Mouse (Mus musculus) intestine, embryonic 14.5 days (tissue): ENCODE measurements around the gene Camk2n1. TPM values are rescaled to one million over a fixed set of nuclear protein-coding genes. Genes with fewer than 3 reads are reported as not detected.

ENCODE experiments used
- ATAC-seq: fragments of 200-750 bp; cut with Nextera tagmentation; replicated peaks from 2 replicates; pipeline ENCODE4 v1.8.0; 2017; ENCODE audit warnings: low read depth, moderate number of reproducible peaks, moderate TSS enrichment, moderate library complexity; ENCODE audit not compliant: low FRiP score, low TSS enrichment
- DNase-seq: peaks from one replicate; pipeline ENCODE4 v3.0.0-alpha.2; 2018; ENCODE audit warnings: low spot score
- H3K27ac ChIP-seq: fragments of 300-500 bp; sonication (generic); 2 replicates; pipeline ENCODE4 v1.5.1; 2014; ENCODE audit warnings: low read depth, mild to moderate bottlenecking, control low read depth
- H3K27me3 ChIP-seq: fragments of 300-500 bp; sonication (generic); replicated peaks from 2 replicates; pipeline ENCODE4 v1.6.1; 2014; ENCODE audit warnings: low read length, control low read depth; ENCODE audit not compliant: control insufficient read depth, insufficient read depth
- H3K36me3 ChIP-seq: fragments of 300-500 bp; sonication (generic); 2 replicates; pipeline ENCODE4 v1.6.1; 2014; ENCODE audit warnings: low read length, control low read depth; ENCODE audit not compliant: control insufficient read depth, insufficient read depth
- H3K4me1 ChIP-seq: fragments of 300-500 bp; sonication (generic); replicated peaks from 2 replicates; pipeline ENCODE4 v1.6.1; 2014; ENCODE audit warnings: low read length, control low read depth, mixed read lengths; ENCODE audit not compliant: control insufficient read depth, insufficient read depth
- H3K4me2 ChIP-seq: fragments of 300-500 bp; sonication (generic); 2 replicates; pipeline ENCODE4 v1.6.1; 2014; ENCODE audit warnings: low read length
- H3K4me3 ChIP-seq: fragments of 300-500 bp; sonication (generic); 2 replicates; pipeline ENCODE4 v1.5.1; 2014; ENCODE audit warnings: low read depth, low read length, control low read depth, mixed read lengths
- H3K9ac ChIP-seq: fragments of 300-500 bp; sonication (generic); 2 replicates; pipeline ENCODE4 v1.6.1; 2014; ENCODE audit warnings: mild to moderate bottlenecking, low read length
- H3K9me3 ChIP-seq: fragments of 300-500 bp; sonication (generic); 2 replicates; pipeline ENCODE4 v1.6.1; 2016; ENCODE audit warnings: low read length, control low read depth; ENCODE audit not compliant: control insufficient read depth
- WGBS: fragments of 180-500 bp; shearing (Covaris S2); extraction: QIAGEN DNeasy Blood & Tissue Kit; methylation state at CpG from one replicate; pipeline ENCODE4 v1.1.7; 2014; 5-methylcytosine and 5-hydroxymethylcytosine counted together
- polyA plus RNA-seq: library from polyadenylated mRNA; unstranded; fragments of >200 nt; fragmentation: Nextera tagmentation; extraction: Ambion mirVana; gene quantifications from 2 replicates; pipeline ENCODE4 v1.2.1, GENCODE M21; 2014

Gene Camk2n1
- polyA plus RNA-seq, 1 experiment from 2014 or later, result 5.9 TPM

GRCm38 (mm10) chr4:138494905-138495304 is 40.8 kb downstream of the Camk2n1 start:
- Histone ChIP-seq H3K9me3 (no peaks in the 10 kb centered on the region), H3K27me3 (no peaks in the 10 kb centered on the region), H3K9ac (no peak overlapping the region), H3K4me3 (no peak overlapping the region), H3K4me2 (peak overlapping the region; percentile 35), H3K4me1 (peaks cover 35% of the 10 kb centered on the region), H3K36me3 (no peaks in the 10 kb centered on the region), H3K27ac (peak overlapping the region; percentile 75)
- DNase-seq (peak; percentile 71), ATAC-seq (peak; percentile 66)
- WGBS, result 18% methylated on average over 5 of the region's 5 CpGs

GRCm38 (mm10) chr4:138495775-138496174 is 41.7 kb downstream of the Camk2n1 start:
- WGBS, result 7% methylated on average over 13 of the region's 13 CpGs
- peak overlapping the region; percentile 75 for H3K27ac ChIP-seq
- H3K4me3 ChIP-seq, result no peak overlapping the region
- DNase-seq, result no peak
- H3K36me3 ChIP-seq, result no peaks in the 10 kb centered on the region
- H3K4me2 ChIP-seq, result peak overlapping the region; percentile 35
- H3K9ac ChIP-seq, result no peak overlapping the region
- no peak for ATAC-seq
- H3K4me1 ChIP-seq, result peaks cover 35% of the 10 kb centered on the region
- no peaks in the 10 kb centered on the region for H3K9me3 ChIP-seq
- no peaks in the 10 kb centered on the region for H3K27me3 ChIP-seq

GRCm38 (mm10) chr4:138496746-138497520 is 42.8 kb downstream of the Camk2n1 start:
- Histone ChIP-seq H3K4me3 (no peak overlapping the region), H3K27me3 (no peaks in the 10 kb centered on the region), H3K36me3 (no peaks in the 10 kb centered on the region), H3K27ac (no peak overlapping the region; the same call in 1 of the 2 replicates), H3K9me3 (no peaks in the 10 kb centered on the region), H3K4me2 (0 out of 2 replicates have a peak overlapping the region, but pooled peaks have one; percentile 6), H3K9ac (no peak overlapping the region), H3K4me1 (peaks cover 35% of the 10 kb centered on the region)
- ATAC-seq (no peak), DNase-seq (no peak)
- 47% methylated on average over 19 of the region's 24 CpGs for WGBS

GRCm38 (mm10) chr4:138499856-138500645 is 45.9 kb downstream of the Camk2n1 start:
- no peak overlapping the region for H3K9ac ChIP-seq
- 78% methylated on average over 21 of the region's 21 CpGs for WGBS
- no peak overlapping the region for H3K4me3 ChIP-seq
- 0 out of 2 replicates have a peak, but pooled peaks cover 3% of the 10 kb centered on the region for H3K27me3 ChIP-seq
- no peak overlapping the region for H3K4me2 ChIP-seq
- H3K27ac ChIP-seq, result no peak overlapping the region
- ATAC-seq, result no peak
- no peaks in the 10 kb centered on the region for H3K36me3 ChIP-seq
- peaks cover 29% of the 10 kb centered on the region for H3K4me1 ChIP-seq
- H3K9me3 ChIP-seq, result no peaks in the 10 kb centered on the region
- no peak for DNase-seq

- Histone ChIP-seq H3K27me3 (peaks cover 3% of the 10 kb centered on the region; the same call in 1 of the 2 replicates), H3K9me3 (no peaks in the 10 kb centered on the region), H3K4me2 (no peak overlapping the region), H3K36me3 (no peaks in the 10 kb centered on the region), H3K4me1 (peaks cover 20% of the 10 kb centered on the region; the same call in 1 of the 2 replicates), H3K27ac (no peak overlapping the region), H3K4me3 (no peak overlapping the region), H3K9ac (no peak overlapping the region)
- ATAC-seq, result no peak
- 70% methylated on average over 5 of the region's 5 CpGs for WGBS
- no peak for DNase-seq
Measured at GRCm38 (mm10) chr4:138501048-138501447, 46.9 kb downstream of the Camk2n1 start.

GRCm38 (mm10) chr4:138504632-138505101 is 50.6 kb downstream of the Camk2n1 start:
- H3K27ac ChIP-seq, result no peak overlapping the region
- peaks cover 3% of the 10 kb centered on the region; the same call in 1 of the 2 replicates for H3K27me3 ChIP-seq
- ATAC-seq (no peak), DNase-seq (no peak)
- H3K4me2 ChIP-seq, result no peak overlapping the region
- 3% methylated on average over 16 of the region's 16 CpGs for WGBS
- no peak overlapping the region for H3K9ac ChIP-seq
- H3K4me1 ChIP-seq, result peaks cover 11% of the 10 kb centered on the region; the same call in 1 of the 2 replicates
- no peaks in the 10 kb centered on the region for H3K9me3 ChIP-seq
- no peaks in the 10 kb centered on the region for H3K36me3 ChIP-seq
- no peak overlapping the region for H3K4me3 ChIP-seq

- Histone ChIP-seq H3K27ac (no peak overlapping the region), H3K4me1 (peaks cover 11% of the 10 kb centered on the region; the same call in 1 of the 2 replicates), H3K9me3 (no peaks in the 10 kb centered on the region), H3K9ac (no peak overlapping the region), H3K27me3 (peaks cover 3% of the 10 kb centered on the region; the same call in 1 of the 2 replicates), H3K4me3 (no peak overlapping the region), H3K4me2 (no peak overlapping the region), H3K36me3 (no peaks in the 10 kb centered on the region)
- 12% methylated on average over 10 of the region's 10 CpGs for WGBS
- no peak for DNase-seq
- no peak for ATAC-seq
Measured at GRCm38 (mm10) chr4:138505171-138505870, 51.2 kb downstream of the Camk2n1 start.

GRCm38 (mm10) chr4:138507903-138508302 is 53.8 kb downstream of the Camk2n1 start:
- DNase-seq (no peak), ATAC-seq (no peak)
- Histone ChIP-seq H3K9me3 (no peaks in the 10 kb centered on the region), H3K36me3 (no peaks in the 10 kb centered on the region), H3K4me3 (no peak overlapping the region), H3K27me3 (peaks cover 3% of the 10 kb centered on the region; the same call in 1 of the 2 replicates), H3K27ac (no peak overlapping the region), H3K4me2 (no peak overlapping the region), H3K9ac (no peak overlapping the region), H3K4me1 (peaks cover 11% of the 10 kb centered on the region; the same call in 1 of the 2 replicates)
- WGBS, result 60% methylated on average over 6 of the region's 6 CpGs
